Mouse (Mus musculus) ES-E14 (cell line): ENCODE results near the gene Gm5799. TPM values are rescaled to one million over a fixed set of nuclear protein-coding genes. Genes with fewer than 3 reads are reported as not detected.
"Not testable (repeated sequence)": the region's sequence is repeated elsewhere in the genome, so short reads cannot be mapped to it uniquely, and the experiment has no call there.

Experiments
- DNase-seq: peaks from one replicate; pipeline ENCODE4 v3.0.0-alpha.2; 2013; ENCODE audit warnings: low read depth, low spot score
- H3K27ac ChIP-seq: 2 replicates; pipeline ENCODE4 v1.5.1; 2012; ENCODE audit warnings: low read depth, mild to moderate bottlenecking, low read length, moderate library complexity, mixed read lengths; ENCODE audit not compliant: poor library complexity, insufficient read depth, severe bottlenecking
- H3K36me3 ChIP-seq: 2 replicates; pipeline ENCODE4 v1.6.1; 2012; ENCODE audit warnings: mild to moderate bottlenecking, low read length, moderate library complexity, mixed read lengths; ENCODE audit not compliant: control insufficient read depth, poor library complexity, insufficient read depth, severe bottlenecking
- H3K4me1 ChIP-seq, 2 experiments: fragments of 150-350 bp in 1 of 2; sonication (generic) in 1 of 2; 2 replicates each; pipeline ENCODE4 v1.6.1; 2012; ENCODE audit warnings: low read length in 2 of 2, mild to moderate bottlenecking in 1 of 2, mixed read lengths in 1 of 2; ENCODE audit not compliant: control insufficient read depth in 2 of 2, insufficient read depth in 2 of 2, poor library complexity in 1 of 2
- H3K4me3 ChIP-seq, 2 experiments: fragments of 150-350 bp in 1 of 2; sonication (generic) in 1 of 2; 2 replicates each; pipeline ENCODE4 v1.5.1; 2012; ENCODE audit warnings: low read length in 2 of 2, low read depth in 1 of 2, mild to moderate bottlenecking in 1 of 2, mixed read lengths in 1 of 2; ENCODE audit not compliant: insufficient read depth in 1 of 2, poor library complexity in 1 of 2, severe bottlenecking in 1 of 2
- H3K9ac ChIP-seq: 2 replicates; pipeline ENCODE4 v1.6.1; 2012; ENCODE audit warnings: low read depth, mild to moderate bottlenecking, low read length, mixed read lengths; ENCODE audit not compliant: poor library complexity, insufficient read depth, severe bottlenecking
- H3K9me3 ChIP-seq: fragments of 150-350 bp; sonication (generic); 2 replicates; pipeline ENCODE4 v1.6.1; 2012; ENCODE audit warnings: low read depth, mild to moderate bottlenecking, low read length; ENCODE audit not compliant: control insufficient read depth, insufficient read depth
- ZC3H11A ChIP-seq: IDR thresholded peaks from 2 replicates; pipeline ENCODE4 v1.6.1; 2012; ENCODE audit warnings: low read depth, mild to moderate bottlenecking, inconsistent platforms, low read length, borderline replicate concordance
- in situ Hi-C, 2 experiments: fragments of 600-800 bp; cut with MboI; formaldehyde crosslinking; loops; one replicate each; pipeline ENCODE4 v1.15.1; 2025; ENCODE audit warnings: low sequenced_read_pairs in 2 of 2, inconsistent platforms in 1 of 2; ENCODE audit not compliant: unreplicated experiment in 2 of 2
- total RNA-seq: library from RNA; depleted of rRNA; stranded (reverse); fragments of 300-350 nt; gene quantifications from 2 replicates; pipeline ENCODE4 v1.2.3, GENCODE M21; 2012; rRNA removed

Gm5799 gene
- not detected in 2 replicates for total RNA-seq

DNA sequence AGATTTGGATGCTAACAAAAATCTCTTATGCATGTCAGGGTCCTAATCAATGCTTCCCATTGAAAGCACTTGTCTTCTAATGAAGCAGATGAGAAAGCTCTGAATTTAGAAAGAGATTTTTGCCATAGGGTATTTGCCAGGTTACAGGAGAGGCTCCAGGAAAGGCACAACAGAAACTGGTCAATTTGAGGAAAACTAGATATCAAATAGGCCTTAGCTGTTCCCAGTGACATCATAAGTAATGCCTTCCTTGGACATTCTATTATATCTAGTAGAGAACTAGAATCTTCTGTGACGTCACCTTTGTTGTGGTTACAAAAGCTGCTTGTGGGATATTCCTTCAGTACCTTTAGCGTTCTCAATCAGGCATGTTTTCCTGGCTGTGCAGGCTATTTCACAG, at the start of gene Gm5799:
Gene Gm5799, plus strand, starts transcription at position 301 of the 400 bp plus-strand sequence.
- H3K27ac ChIP-seq, H3K9me3 ChIP-seq, H3K36me3 ChIP-seq, DNase-seq, H3K9ac ChIP-seq, H3K4me1 ChIP-seq, H3K4me3 ChIP-seq, in situ Hi-C loops: not testable (repeated sequence)

DNA sequence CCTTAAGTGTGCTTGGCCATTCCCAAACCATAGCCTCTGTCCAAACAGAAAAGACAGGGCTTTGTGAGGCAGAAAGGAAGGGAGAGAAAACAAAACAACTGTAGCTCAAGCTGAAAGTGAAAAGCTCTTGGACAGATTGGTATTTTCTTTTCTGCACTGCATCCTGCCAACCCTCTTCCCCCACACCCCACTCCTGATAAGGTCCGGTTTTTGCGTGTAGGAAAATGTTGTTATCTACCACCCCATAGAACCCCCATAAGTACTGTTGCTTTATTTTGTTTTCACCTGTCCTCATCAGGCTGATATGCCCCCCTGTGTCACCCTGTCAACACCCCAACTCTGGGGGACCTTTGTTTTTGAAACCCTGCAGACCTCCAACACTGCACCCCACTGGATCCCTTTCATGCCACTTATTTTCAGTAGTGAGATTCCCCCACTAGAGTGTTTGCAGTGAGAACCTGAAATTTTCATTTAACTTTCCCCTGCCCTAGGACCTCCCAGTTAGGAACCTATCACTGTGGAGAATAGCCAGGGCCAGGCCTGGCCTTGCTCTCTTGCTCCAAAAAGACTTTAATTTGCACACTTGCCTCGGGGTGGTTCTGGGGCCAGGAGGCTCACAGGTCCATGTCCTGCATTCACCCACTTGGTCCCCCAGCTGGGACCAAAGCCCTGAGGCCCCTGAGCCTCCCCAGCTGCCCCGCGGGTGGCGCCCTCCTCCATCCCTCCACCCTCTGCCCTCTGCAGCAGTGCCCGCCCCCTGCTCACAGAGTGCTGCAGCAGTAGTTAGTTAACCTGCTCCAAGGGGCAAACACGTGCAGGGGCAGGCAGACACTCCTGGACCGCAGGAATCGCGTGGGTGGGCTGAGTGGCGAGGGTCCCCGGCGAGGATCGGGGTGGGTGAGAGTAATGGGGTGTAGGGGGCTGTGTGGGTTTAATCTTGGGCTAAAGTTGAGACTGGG, 12.0 kb upstream of the Gm5799 start:
- not testable (repeated sequence) for DNase-seq

DNA sequence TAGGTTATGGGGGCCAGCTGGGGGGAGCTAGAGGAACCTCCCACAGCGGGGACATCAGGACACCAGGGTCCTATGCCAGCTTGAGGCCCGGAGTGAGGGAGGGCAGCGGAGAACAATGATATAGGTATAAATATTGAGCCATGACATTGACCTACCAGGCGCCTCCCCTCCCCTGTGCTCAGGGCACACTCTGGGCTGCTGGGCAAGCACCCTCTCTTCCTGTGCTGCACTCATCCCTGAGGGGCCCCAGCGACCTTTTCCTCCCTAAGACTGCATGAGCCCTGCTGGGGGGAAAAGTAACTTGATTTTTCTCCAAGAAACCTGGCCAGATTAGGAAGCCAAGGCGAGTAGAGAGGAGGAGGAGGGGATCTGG, 11.4 kb upstream of the Gm5799 start:
- in situ Hi-C loops, H3K4me1 ChIP-seq, H3K36me3 ChIP-seq, DNase-seq, H3K9me3 ChIP-seq, H3K27ac ChIP-seq, H3K4me3 ChIP-seq, H3K9ac ChIP-seq: not testable (repeated sequence)

More for the DNA sequence above, 12.0 kb upstream of the Gm5799 start:
- H3K4me3 ChIP-seq, H3K9ac ChIP-seq, H3K27ac ChIP-seq, H3K9me3 ChIP-seq, in situ Hi-C loops, H3K36me3 ChIP-seq, H3K4me1 ChIP-seq: not testable (repeated sequence)

DNA sequence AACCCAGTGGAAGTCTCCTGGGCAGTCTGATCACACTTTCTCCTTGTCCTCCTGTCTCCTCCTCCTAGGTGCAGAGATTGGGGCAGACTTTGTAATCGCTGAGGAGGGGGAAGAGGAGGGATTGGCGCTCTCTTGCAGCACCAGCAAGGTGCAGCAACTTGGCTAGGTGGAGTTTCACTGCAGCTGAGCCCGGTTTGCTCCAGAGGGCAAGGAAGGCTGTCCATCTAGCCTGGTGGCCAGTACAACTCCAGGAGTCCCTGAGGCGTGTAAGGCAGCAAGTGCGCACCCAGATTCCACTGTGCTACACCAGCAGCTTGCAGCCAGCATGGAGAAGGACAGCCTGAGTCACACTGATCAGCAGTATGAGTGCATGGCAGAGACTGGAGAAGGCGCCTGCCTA, 11.0 kb upstream of the Gm5799 start:
- TF ChIP-seq ZC3H11A: 0 out of 2 replicates have a peak, but pooled peaks have one; percentile 4
- H3K36me3 ChIP-seq, H3K27ac ChIP-seq, H3K4me1 ChIP-seq, H3K4me3 ChIP-seq, H3K9me3 ChIP-seq, H3K9ac ChIP-seq, in situ Hi-C loops, DNase-seq: not testable (repeated sequence)

DNA sequence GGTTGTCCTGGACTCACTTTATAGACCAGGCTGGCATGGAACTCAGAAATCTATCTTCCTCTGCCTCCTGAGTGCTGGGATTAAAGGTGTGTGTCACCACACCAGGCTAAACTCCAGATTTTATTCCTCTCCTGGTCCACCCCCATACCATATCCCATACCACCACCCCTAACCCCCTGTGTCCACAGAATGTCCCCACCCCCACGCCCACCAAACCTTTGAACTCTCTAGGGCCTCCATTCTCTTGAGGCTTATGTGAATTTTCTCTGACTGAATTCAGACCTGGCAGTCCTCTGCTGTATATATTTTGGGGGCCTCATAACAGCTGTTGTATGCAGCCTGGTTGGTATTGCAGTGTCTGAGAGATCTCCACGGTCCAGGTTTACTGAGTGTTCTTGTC, 5.2 kb upstream of the Gm5799 start:
- H3K9ac ChIP-seq, H3K4me1 ChIP-seq, in situ Hi-C loops, H3K4me3 ChIP-seq, H3K9me3 ChIP-seq, H3K27ac ChIP-seq, H3K36me3 ChIP-seq, DNase-seq: not testable (repeated sequence)

DNA sequence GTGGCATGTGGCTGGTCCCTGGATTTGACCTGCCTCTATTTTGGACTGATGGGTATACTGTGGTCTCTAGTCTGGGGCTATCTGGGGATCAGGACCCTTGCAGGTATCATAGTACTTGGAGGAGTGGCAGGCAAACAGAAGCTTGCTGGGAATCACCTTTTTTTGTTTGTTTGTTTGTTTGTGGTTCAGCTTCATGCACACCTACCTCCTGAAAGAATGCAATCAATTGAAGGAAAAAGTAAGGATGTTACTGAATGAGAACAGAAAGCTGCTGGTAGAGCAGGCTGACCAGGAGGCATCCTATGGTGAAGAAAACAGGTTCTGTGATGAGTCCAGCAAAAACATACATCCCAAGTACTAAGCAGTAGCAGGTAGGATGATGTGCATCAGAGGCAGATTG, 2.9 kb downstream of the Gm5799 start:
- H3K9me3 ChIP-seq, H3K9ac ChIP-seq, DNase-seq, H3K36me3 ChIP-seq, H3K4me3 ChIP-seq, H3K27ac ChIP-seq, H3K4me1 ChIP-seq, in situ Hi-C loops: not testable (repeated sequence)

DNA sequence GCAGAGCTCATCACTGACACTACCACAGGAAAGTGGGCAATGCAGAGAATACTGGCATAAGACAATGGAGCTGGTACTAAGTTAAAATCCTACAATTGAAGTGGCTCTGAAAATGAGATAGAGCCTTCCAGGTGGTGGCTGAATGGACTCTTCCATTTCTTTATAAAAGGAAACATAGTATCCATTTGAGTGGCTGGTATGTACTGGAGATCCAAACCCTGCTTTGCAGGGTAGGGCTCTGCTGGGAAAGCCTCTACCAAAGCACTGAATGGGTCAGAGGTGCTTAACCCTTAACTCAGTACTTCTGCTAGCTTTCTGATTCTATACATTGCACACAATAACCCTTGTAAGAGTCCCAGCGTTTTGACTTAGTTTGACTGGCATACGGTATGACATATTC, 8.9 kb downstream of the Gm5799 start:
- H3K9ac ChIP-seq, H3K27ac ChIP-seq, H3K9me3 ChIP-seq, H3K4me3 ChIP-seq, in situ Hi-C loops, H3K4me1 ChIP-seq, DNase-seq, H3K36me3 ChIP-seq: not testable (repeated sequence)

DNA sequence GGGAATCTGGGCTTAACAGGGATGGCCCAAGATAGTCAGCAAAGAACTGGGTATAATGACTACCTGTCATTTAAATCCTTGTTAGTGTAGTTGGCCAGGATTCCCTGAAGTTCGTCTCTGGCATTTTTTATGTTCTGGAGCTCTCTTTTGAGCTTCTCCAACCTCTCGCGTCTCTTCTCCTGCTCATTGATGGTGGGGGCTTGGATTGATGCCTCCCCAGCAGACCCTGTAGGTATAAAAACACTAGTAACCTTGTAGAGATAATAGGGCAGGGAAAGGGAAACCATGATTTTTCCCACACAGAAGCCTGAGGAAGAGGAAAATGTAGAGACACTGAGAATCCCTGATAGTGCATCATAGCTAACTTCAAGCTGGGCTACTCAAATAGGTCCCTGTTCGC, 34.6 kb downstream of the Gm5799 start:
- DNase-seq, H3K4me1 ChIP-seq, H3K9ac ChIP-seq, H3K27ac ChIP-seq, H3K36me3 ChIP-seq, H3K9me3 ChIP-seq, in situ Hi-C loops, H3K4me3 ChIP-seq: not testable (repeated sequence)
